Mouse (Mus musculus): ENCODE results near the gene Wap. TPM values are rescaled to one million over a fixed set of nuclear protein-coding genes. Genes with fewer than 3 reads are reported as not detected.
"Not testable (repeated sequence)": the region's sequence is repeated elsewhere in the genome, so short reads cannot be mapped to it uniquely, and the experiment has no call there.

Wap gene
- not detected for total RNA-seq (2021)

GRCm38 (mm10) chr11:6638537-6638936 lies at the start of gene Wap:
Wap (minus strand) TSS chr11:6638637.
- intact Hi-C loops (cut with DNase I): no loop called here
- no peak for DNase-seq

DNA sequence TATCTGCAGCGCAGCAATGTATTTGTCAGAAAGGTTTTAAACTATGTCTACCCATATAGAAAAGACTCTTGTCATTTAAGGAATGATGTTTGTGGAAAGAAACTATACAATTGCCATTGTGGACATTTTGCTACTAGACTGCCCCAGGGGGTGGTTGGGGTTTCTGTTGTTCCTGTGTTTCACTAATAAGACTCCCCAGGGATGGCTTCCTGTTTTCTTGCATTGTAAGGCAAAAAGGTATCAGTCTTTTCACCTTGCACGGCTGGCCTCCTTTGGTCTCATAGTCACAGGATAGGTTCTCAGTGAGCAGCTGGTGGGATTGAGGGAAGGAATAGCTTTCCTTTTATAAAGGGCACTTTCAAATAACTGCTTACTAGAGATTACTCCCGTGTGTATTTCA lies 46.3 kb upstream of the Wap start:
- intact Hi-C loops (cut with DNase I): no loop called here
- DNase-seq: no peak

DNA sequence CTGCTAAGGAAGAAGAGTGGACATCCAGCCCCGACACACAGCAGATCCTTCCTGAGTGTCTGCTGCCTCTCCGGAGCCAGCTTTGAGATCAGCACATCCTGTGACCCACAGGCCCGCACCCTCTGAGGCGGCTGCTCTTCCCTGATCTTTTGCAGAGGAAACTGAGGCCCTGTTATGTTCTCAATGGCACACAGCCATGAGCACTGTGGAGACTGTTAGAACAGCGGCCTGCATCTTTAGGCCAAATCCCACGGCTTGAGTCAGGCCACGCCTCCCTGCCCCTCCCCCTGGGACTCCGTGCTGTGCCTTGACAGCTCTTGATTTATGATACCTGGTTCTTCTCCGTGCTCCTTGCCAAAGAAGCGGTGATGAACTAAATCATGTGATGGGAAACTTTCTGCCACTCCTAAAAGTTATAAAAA lies 42.0 kb upstream of the Wap start:
- intact Hi-C loops (cut with DNase I): no loop called here
- DNase-seq: peak; percentile 56 to 61

- intact Hi-C loops (cut with DNase I): no loop called here
- peak in 1 of 2 experiments; percentile 26 for DNase-seq
Measured at GRCm38 (mm10) chr11:6679694-6680396, 41.4 kb upstream of the Wap start.

- intact Hi-C loops (cut with DNase I): loop anchor here (1.0 kb wide), 1 partner anchor 91 kb away; no protein-coding TSS in a partner anchor
- no peak for DNase-seq
Measured at GRCm38 (mm10) chr11:6677530-6677929, 39.1 kb upstream of the Wap start.

- intact Hi-C loops (cut with DNase I): loop anchor here (1.0 kb wide), 1 partner anchor 92 kb away; no protein-coding TSS in a partner anchor
Measured at GRCm38 (mm10) chr11:6676641-6677040, 38.2 kb upstream of the Wap start.

GRCm38 (mm10) chr11:6675402-6675801 lies 37.0 kb upstream of the Wap start:
- intact Hi-C loops (cut with DNase I): no loop called here
- peak; percentile 24 to 26 for DNase-seq

More at GRCm38 (mm10) chr11:6676641-6677040, 38.2 kb upstream of the Wap start:
- no peak for DNase-seq

DNA sequence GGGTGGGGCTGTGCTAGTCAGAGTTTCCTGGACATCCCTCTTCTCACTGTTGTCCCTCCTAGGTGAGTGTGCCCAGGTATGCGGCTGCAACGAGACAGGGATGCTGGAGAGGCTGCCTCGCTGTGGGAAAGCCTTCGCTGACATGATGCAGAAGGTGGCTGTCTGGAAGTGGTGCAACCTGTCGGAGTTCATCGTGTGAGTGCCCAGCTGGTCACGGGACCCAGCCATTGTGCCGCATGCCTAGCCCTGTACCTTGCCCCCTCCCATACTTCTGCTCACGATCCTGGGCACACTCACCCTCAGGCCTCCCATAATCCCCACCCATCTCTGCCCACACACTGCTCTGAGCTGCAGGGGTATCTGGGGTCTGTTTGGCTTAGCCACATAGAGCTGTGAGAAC lies 36.3 kb upstream of the Wap start:
- intact Hi-C loops (cut with DNase I): no loop called here
- no peak for DNase-seq

- intact Hi-C loops (cut with DNase I): no loop called here
- DNase-seq: no peak
Measured at GRCm38 (mm10) chr11:6670826-6671225, 32.4 kb upstream of the Wap start.

DNA sequence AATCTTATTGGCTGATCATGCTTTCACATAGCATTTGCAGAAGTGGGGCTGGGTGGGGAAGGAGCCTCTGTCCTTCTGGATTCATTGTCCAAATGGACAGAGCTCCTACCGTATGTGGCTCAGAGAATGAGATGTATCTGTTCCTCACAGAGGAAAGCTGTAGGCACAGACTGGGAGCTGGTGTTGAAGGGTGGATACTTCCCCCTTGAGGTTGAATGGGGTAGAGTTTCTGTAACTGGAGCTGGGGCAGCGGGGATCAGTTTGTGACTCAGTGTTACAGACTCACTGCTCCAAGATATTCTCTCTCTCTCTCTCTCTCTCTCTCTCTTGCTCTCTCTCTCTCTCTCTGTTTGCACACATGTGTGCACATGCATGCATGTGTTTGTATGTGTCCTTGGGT lies 31.6 kb upstream of the Wap start:
- intact Hi-C loops (cut with DNase I): no loop called here
- DNase-seq: no peak

GRCm38 (mm10) chr11:6669041-6669440 lies 30.6 kb upstream of the Wap start:
- intact Hi-C loops (cut with DNase I): no loop called here
- no peak for DNase-seq

DNA sequence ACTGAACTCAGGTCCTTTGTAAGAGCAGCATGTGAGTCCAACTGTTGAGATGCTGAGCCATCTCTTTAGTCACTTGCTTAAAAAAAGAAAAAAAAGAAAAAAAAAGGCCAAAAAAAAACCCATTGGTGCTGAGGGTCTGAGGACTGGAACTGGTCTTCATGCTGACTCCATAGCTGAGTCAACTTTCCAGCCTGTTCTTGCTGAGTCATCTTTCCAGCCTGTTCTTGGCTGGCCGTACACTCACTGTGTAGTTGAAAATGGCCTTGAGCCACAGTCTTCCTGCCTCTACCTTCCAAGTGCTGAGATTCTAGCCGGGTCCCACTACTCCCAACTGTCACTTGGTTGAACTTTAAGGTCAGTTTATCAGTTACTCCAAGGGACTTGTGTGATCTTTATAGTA lies 28.2 kb upstream of the Wap start:
- no peak for DNase-seq
- intact Hi-C loops (cut with DNase I): no loop called here

- intact Hi-C loops (cut with DNase I): no loop called here
- no peak for DNase-seq
Measured at GRCm38 (mm10) chr11:6661206-6661605, 22.8 kb upstream of the Wap start.

DNA sequence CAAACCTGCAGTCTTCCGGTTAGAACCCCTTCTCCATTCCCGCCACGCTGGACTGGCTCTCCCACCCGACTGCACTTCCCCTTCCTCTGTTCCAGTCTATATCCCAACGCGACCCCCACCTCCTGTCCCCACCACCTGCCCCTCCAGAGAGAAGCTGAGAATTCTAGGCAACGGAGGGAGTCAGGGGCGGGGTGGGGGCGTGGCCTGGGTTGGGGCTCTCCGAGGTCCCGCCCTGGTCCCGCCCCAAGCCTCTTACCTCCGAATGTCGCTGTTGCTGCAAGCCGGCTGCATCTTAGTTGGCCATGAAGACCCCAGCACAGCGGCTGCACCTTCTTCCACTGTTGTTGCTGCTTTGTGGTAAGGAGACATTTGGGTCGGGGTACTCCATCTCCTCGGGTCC lies 19.8 kb upstream of the Wap start, which contains the start of gene Ramp3:
TSS of gene Ramp3 (plus strand) at position 251 of the 400 bp plus-strand sequence.
- intact Hi-C loops (cut with DNase I): loop anchor here (5.0 kb wide), 3 partner anchors 39 to 1749 kb away; no protein-coding TSS in a partner anchor
- DNase-seq: peak in 1 of 2 experiments; percentile 23

DNA sequence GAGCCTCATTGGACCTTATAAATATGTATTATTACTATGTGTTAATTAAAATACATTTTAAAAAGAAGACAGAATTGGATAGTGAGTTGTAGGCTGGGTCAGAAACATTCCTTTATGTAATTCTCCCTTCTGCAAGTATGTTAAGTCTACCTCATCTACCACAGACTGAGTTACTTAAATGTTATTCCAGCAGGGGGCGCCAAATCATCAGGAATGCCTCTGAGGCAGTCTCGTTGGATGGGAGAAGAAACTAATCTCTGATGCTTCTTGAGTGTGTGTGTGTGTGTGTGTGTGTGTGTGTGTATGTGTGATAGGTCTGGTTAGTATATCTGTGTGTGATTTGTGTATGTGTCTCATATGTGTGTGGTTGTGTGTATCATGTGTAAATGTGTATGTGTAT lies 16.5 kb upstream of the Wap start:
- peak; percentile 77 to 83 for DNase-seq
- intact Hi-C loops (cut with DNase I): loop anchor here (1.0 to 5.0 kb wide), 6 partner anchors 42 to 1752 kb away; no protein-coding TSS in a partner anchor

- intact Hi-C loops (cut with DNase I); DNase-seq: not testable (repeated sequence)
Measured at GRCm38 (mm10) chr11:6652978-6653377, 14.5 kb upstream of the Wap start.

DNA sequence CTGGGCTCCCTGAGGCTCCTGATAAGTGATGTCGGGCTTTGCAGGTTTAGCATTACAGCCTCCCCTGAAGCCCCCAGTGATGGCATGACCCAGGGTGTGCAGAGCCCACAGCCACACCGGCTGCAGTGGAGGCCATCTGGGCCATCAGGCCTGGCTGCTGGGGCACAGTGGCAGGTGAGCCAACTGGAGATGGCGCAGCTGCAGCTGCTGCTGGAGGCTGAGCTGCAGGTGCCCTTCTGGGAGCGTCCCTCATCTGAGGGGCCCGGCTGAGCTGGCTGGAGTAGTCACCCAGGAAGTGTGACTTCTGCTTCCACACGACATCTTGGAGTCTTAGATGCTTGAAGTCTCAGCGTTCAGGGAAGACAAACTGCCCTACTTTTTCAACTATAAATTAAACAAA lies 12.1 kb upstream of the Wap start:
- intact Hi-C loops (cut with DNase I): no loop called here

DNA sequence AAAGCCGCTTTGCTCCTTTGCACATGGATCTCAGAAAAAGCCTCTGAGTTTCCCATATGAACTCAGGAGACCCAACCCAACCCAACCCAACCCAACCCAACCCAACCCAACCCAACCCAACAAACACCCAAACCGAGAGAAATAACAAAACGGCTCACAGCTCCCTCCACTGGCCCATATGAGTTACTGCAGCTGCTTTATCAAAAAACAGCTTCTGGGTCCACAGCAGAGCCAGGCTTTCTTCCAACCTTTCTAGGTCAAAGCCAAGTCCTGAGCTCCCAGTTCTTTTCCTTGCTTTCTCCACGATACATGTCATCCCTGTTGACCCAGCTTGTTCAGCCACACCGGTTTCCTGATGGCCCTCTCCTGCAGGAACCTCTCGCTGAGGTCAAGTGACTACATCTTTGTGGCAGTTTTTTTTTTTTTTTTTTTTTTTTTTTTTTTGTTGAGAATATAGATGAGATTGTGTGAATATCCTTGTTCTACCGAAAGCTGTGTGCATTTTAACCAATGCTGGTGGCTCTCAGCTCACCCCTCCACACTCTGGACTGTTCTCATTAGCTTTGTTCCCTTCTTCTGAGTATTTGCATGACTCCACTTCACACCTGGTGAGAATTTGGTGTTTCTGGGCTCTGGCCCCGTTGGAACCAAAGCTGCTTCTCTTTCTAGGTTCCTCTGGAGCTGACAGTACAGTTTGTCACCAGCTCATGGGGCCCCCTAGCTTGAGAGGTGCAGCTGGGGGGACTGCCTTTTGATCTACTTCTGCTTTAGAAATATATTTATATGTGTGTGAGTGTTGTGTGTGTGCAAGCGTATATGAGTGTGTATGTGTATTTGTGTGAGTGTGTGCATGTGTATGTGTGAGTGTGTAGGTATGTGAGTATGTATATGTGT lies 9.6 kb upstream of the Wap start:
- DNase-seq: no peak
- intact Hi-C loops (cut with DNase I): no loop called here

More for the DNA sequence above, 12.1 kb upstream of the Wap start:
- DNase-seq: no peak

DNA sequence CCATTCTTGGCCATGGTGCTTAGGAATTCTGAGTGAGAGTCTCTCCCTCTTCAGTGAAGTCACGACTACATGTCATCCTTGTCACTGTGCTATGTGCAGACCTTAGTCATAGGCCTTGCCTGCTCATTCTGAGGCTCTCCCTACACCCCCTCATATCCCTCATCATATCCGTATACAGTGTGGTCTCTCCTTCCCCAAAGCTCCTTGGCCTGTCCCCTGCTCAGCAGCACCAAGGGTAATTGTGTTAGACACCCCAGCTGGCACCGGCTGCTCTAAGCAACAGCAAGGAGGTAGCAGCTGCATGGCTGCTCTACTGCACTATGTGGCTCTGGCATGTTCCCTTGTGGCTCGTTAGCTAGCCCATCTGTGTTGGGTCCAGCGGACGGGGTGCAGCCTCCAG lies 6.1 kb upstream of the Wap start:
- intact Hi-C loops (cut with DNase I): no loop called here
- DNase-seq: no peak

- intact Hi-C loops (cut with DNase I): no loop called here
- DNase-seq: no peak
Measured at GRCm38 (mm10) chr11:6639072-6639471, 635 bp upstream of the Wap start.

GRCm38 (mm10) chr11:6636150-6636549 lies 2.3 kb downstream of the Wap start:
- no peak for DNase-seq
- intact Hi-C loops (cut with DNase I): no loop called here

Measured in heart, postnatal 36 days (tissue).